Mouse (Mus musculus) testis, adult 2 months (tissue): ENCODE data around the gene Nme9.

Experiments used
- CTCF ChIP-seq: fragments of 200-500 bp; IDR thresholded peaks from 2 replicates; pipeline ENCODE4 v1.5.1; 2012; ENCODE audit warnings: low read depth, mild to moderate bottlenecking, inconsistent platforms, low read length, moderate library complexity; ENCODE audit not compliant: control insufficient read depth, insufficient read depth, insufficient replicate concordance
- POLR2A ChIP-seq: fragments of 200-500 bp; IDR thresholded peaks from 2 replicates; pipeline ENCODE4 v1.6.1; 2012; ENCODE audit warnings: low read depth, mild to moderate bottlenecking, inconsistent platforms, low read length, moderate library complexity; ENCODE audit not compliant: control insufficient read depth

- no peak for TF ChIP-seq CTCF
- TF ChIP-seq POLR2A: no peak
Measured at GRCm38 (mm10) chr9:99487126-99487695, 35.9 kb downstream of the Nme9 start.
